Mouse (Mus musculus) myocyte (in vitro differentiated cells): ENCODE data around the gene Cplx2. TPM values are rescaled to one million over a fixed set of nuclear protein-coding genes. Genes with fewer than 3 reads are reported as not detected.

Experiments used
- H3K27me3 ChIP-seq: one replicate; pipeline ENCODE4 v1.6.1; 2011; ENCODE audit not compliant: control insufficient read depth, insufficient read depth, insufficient read length
- H3K36me3 ChIP-seq: one replicate; pipeline ENCODE4 v1.6.1; 2011; ENCODE audit not compliant: control insufficient read depth, insufficient read depth
- H3K4me2 ChIP-seq: one replicate; pipeline ENCODE4 v1.6.1; 2011; ENCODE audit warnings: low read depth, control low read depth
- H3K4me3 ChIP-seq: one replicate; pipeline ENCODE4 v1.5.1; 2011; ENCODE audit warnings: mild to moderate bottlenecking, control low read depth, moderate library complexity
- H3K79me2 ChIP-seq: one replicate; pipeline ENCODE4 v1.6.1; 2011; ENCODE audit not compliant: control insufficient read depth, insufficient read depth
- H3ac ChIP-seq: one replicate; pipeline ENCODE4 v1.6.1; 2011; ENCODE audit not compliant: control insufficient read depth, insufficient read length
- CEBPB ChIP-seq: IDR thresholded peaks from 2 replicates; pipeline ENCODE4 v1.6.1; 2011; ENCODE audit warnings: mild to moderate bottlenecking, moderate library complexity; ENCODE audit not compliant: poor library complexity, insufficient read depth, severe bottlenecking
- E2F4 ChIP-seq: IDR thresholded peaks from one replicate; pipeline ENCODE4 v1.6.1; 2011; ENCODE audit warnings: mild to moderate bottlenecking, control low read depth, moderate library complexity; ENCODE audit not compliant: insufficient read depth
- MAX ChIP-seq: IDR thresholded peaks from one replicate; pipeline ENCODE4 v1.6.1; 2011; ENCODE audit warnings: low read depth, mild to moderate bottlenecking, control low read depth
- MYOD1 ChIP-seq, 3 experiments: IDR thresholded peaks; one replicate each; pipeline ENCODE4 v1.6.1; 2011; ENCODE audit warnings: control low read depth in 2 of 3, low read depth in 2 of 3, mild to moderate bottlenecking in 2 of 3, moderate library complexity in 1 of 3; ENCODE audit not compliant: insufficient read length in 2 of 3, control insufficient read depth in 1 of 3
- MYOG ChIP-seq, 3 experiments: IDR thresholded peaks; one replicate each; pipeline ENCODE4 v1.6.1; 2011; ENCODE audit warnings: control low read depth in 2 of 3, low read depth in 2 of 3, mild to moderate bottlenecking in 2 of 3; ENCODE audit not compliant: insufficient read length in 2 of 3, control insufficient read depth in 1 of 3, insufficient read depth in 1 of 3
- POLR2A ChIP-seq: IDR thresholded peaks from one replicate; pipeline ENCODE4 v1.6.1; 2011; ENCODE audit warnings: low read depth, mild to moderate bottlenecking, control low read depth, moderate library complexity; ENCODE audit not compliant: insufficient read length
- POLR2AphosphoS2 ChIP-seq: IDR thresholded peaks from one replicate; pipeline ENCODE4 v1.6.1; 2011; ENCODE audit warnings: low read depth, control low read depth; ENCODE audit not compliant: insufficient read length
- REST ChIP-seq: IDR thresholded peaks from one replicate; pipeline ENCODE4 v1.6.1; 2011; ENCODE audit warnings: mild to moderate bottlenecking, control low read depth, moderate library complexity; ENCODE audit not compliant: insufficient read depth, insufficient read length
- SRF ChIP-seq: IDR thresholded peaks from one replicate; pipeline ENCODE4 v1.6.1; 2011; ENCODE audit warnings: low read depth; ENCODE audit not compliant: control insufficient read depth, insufficient read length
- TCF12 ChIP-seq: IDR thresholded peaks from one replicate; pipeline ENCODE4 v1.6.1; 2011; ENCODE audit warnings: mild to moderate bottlenecking, control low read depth; ENCODE audit not compliant: poor library complexity, insufficient read depth, severe bottlenecking
- TCF3 ChIP-seq: IDR thresholded peaks from one replicate; pipeline ENCODE4 v1.6.1; 2011; ENCODE audit warnings: low read depth, control low read depth; ENCODE audit not compliant: insufficient read length
- USF1 ChIP-seq: IDR thresholded peaks from one replicate; pipeline ENCODE4 v1.6.1; 2011; ENCODE audit warnings: low read depth, mild to moderate bottlenecking, control low read depth, moderate library complexity
- polyA plus RNA-seq: library from polyadenylated mRNA; unstranded; fragments of >200 nt; fragmentation: generic; extraction: Trizol; gene quantifications from one replicate; pipeline ENCODE4 v1.2.1, GENCODE M21; 2012; ENCODE audit warnings: missing spikeins

Cplx2 gene
- polyA plus RNA-seq, 1 experiment, result 5.2 TPM

- Histone ChIP-seq H3K4me2 (no peak overlapping the region), H3K36me3 (no peaks in the 10 kb centered on the region), H3K79me2 (no peaks in the 10 kb centered on the region), H3K4me3 (no peak overlapping the region), H3K27me3 (peaks cover 34% of the 10 kb centered on the region), H3ac (no peak overlapping the region)
- TF ChIP-seq USF1 (no peak), MAX (no peak), POLR2AphosphoS2 (no peak), MYOG (IDR thresholded peaks at IDR 0.05; ENCODE audit: control insufficient read depth in 1 of 3, insufficient read depth in 1 of 3, insufficient read length in 2 of 3, low read depth in 2 of 3) (no peak), TCF3 (no peak), E2F4 (no peak), TCF12 (no peak), POLR2A (no peak), REST (no peak)
Measured at GRCm38 (mm10) chr13:54384518-54384917, 13.4 kb downstream of the Cplx2 start.

DNA sequence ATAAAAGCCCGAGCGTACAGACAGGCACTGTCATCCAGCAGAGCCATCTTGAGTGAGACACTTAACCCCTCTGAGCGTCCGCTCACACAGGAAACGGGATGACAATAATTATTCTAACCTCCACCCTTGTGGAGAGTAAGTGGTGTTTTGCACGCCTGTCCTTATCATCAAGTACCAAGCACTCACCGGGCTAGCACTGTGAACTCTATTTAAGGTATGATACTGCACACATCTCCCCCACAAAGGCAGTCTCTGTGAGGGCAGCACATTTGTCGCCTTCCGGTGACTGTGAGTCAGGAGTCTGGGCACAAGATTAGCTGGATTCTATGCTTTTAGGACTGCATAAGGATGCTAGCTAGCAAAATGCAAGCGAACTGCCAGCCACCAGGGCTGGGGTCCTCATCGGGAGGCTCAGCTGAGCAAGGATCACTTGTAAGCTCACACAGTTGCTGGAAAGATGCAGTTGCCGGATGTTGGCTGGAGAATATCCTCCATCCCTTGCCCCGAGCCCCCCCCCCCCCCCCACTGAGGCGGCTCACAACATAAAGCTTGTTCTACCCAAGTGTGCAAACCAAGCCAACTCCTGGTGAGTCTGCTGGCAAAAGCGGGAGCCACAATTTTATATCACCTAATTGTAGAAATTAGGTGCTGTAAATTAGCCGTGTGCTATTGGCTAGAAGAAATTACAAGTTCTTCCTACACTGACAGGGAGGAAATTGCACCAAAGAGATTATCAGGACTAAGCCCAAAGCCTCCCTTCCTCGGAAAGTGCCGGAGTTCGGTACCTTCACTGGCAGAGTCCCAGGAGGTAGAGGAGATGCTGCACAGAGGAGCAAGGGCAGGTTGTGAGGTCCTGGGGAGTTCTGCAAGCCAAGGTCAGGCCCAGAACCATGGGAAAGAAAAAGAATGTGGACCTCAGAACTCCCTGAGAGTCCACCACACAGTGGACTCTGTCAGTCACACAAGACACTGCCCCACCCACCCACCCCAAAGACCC is 14.2 kb downstream of the Cplx2 start:
- peaks cover 41% of the 10 kb centered on the region for H3K27me3 ChIP-seq
- H3ac ChIP-seq, result no peak overlapping the region
- no peak for TF ChIP-seq MYOG (IDR thresholded peaks at IDR 0.05; ENCODE audit: control insufficient read depth in 1 of 3, insufficient read depth in 1 of 3, insufficient read length in 2 of 3, low read depth in 2 of 3)
- TF ChIP-seq POLR2AphosphoS2, result no peak
- TF ChIP-seq CEBPB, result no peak
- no peak for TF ChIP-seq POLR2A
- no peak for TF ChIP-seq TCF12
- no peak for TF ChIP-seq MYOD1 (IDR thresholded peaks at IDR 0.05; ENCODE audit: control insufficient read depth in 1 of 3, insufficient read length in 2 of 3, low read depth in 2 of 3)
- no peak for TF ChIP-seq MAX
- TF ChIP-seq USF1, result no peak
- no peak for TF ChIP-seq E2F4
- TF ChIP-seq SRF, result no peak
- no peaks in the 10 kb centered on the region for H3K36me3 ChIP-seq
- H3K79me2 ChIP-seq, result no peaks in the 10 kb centered on the region
- no peak overlapping the region for H3K4me2 ChIP-seq
- no peak overlapping the region for H3K4me3 ChIP-seq

- Histone ChIP-seq H3K79me2 (no peaks in the 10 kb centered on the region), H3K36me3 (no peaks in the 10 kb centered on the region), H3K4me3 (no peak overlapping the region), H3K27me3 (peaks cover 42% of the 10 kb centered on the region), H3K4me2 (no peak overlapping the region), H3ac (no peak overlapping the region)
- TF ChIP-seq MAX (no peak), REST (no peak), MYOD1 (IDR thresholded peaks at IDR 0.05; ENCODE audit: control insufficient read depth in 1 of 3, insufficient read length in 2 of 3, low read depth in 2 of 3) (no peak), TCF3 (no peak), E2F4 (no peak), TCF12 (no peak), MYOG (IDR thresholded peaks at IDR 0.05; ENCODE audit: control insufficient read depth in 1 of 3, insufficient read depth in 1 of 3, insufficient read length in 2 of 3, low read depth in 2 of 3) (no peak), USF1 (no peak), POLR2AphosphoS2 (no peak), POLR2A (no peak), CEBPB (no peak), SRF (no peak)
Measured at GRCm38 (mm10) chr13:54389971-54390564, 18.9 kb downstream of the Cplx2 start.

GRCm38 (mm10) chr13:54390565-54391013 is 19.4 kb downstream of the Cplx2 start:
- no peak for TF ChIP-seq POLR2A
- no peak for TF ChIP-seq REST
- TF ChIP-seq TCF3, result no peak
- no peak for TF ChIP-seq MYOD1 (IDR thresholded peaks at IDR 0.05; ENCODE audit: control insufficient read depth in 1 of 3, insufficient read length in 2 of 3, low read depth in 2 of 3)
- no peak for TF ChIP-seq TCF12
- TF ChIP-seq MAX, result no peak
- no peak for TF ChIP-seq USF1
- TF ChIP-seq POLR2AphosphoS2, result no peak
- no peak for TF ChIP-seq E2F4
- no peak for TF ChIP-seq MYOG (IDR thresholded peaks at IDR 0.05; ENCODE audit: control insufficient read depth in 1 of 3, insufficient read depth in 1 of 3, insufficient read length in 2 of 3, low read depth in 2 of 3)
- no peak for TF ChIP-seq CEBPB
- TF ChIP-seq SRF, result no peak
- Histone ChIP-seq H3K27me3 (peaks cover 37% of the 10 kb centered on the region), H3K36me3 (no peaks in the 10 kb centered on the region), H3K4me3 (no peak overlapping the region), H3ac (no peak overlapping the region), H3K79me2 (no peaks in the 10 kb centered on the region), H3K4me2 (no peak overlapping the region)
